In genomic region chr4:139597286-139598284, GRCm38 (mm10) we compare ENCODE assay signal across 8 mouse cellular contexts. TPM values are rescaled to one million over a fixed set of nuclear protein-coding genes. Genes with fewer than 3 reads are reported as not detected.
A peak's percentile ranks its signal among the peaks of the same experiment; 100 is the strongest.
DNase-seq lines count a peak whose midpoint lies in the region; ATAC-seq and TF ChIP-seq lines count a peak whose summit lies in the region.

No protein-coding gene starts in this region.

- H3K4me3 ChIP-seq in forebrain, embryonic 10.5 days = no peak overlapping the region; the same call in 1 of the 2 replicates
- no peak overlapping the region for H3K4me3 ChIP-seq in forebrain, embryonic 11.5 days (ENCODE audit: low read depth, low read length)
- no peak overlapping the region for H3K4me3 ChIP-seq in spleen, adult 2 months (ENCODE audit: extremely low read depth, insufficient read depth, insufficient read length)
- no peak overlapping the region for H3K4me3 ChIP-seq in liver, embryonic 12.5 days

- TF ChIP-seq POLR2A in spleen, adult 2 months (IDR thresholded peaks at IDR 0.05; ENCODE audit: low read depth, low read length) = no peak

- H3K9me3 ChIP-seq in forebrain, embryonic 10.5 days = no peaks in the 10 kb centered on the region
- H3K9me3 ChIP-seq in forebrain, embryonic 11.5 days (ENCODE audit: control insufficient read depth, low read length) = no peaks in the 10 kb centered on the region
- H3K9me3 ChIP-seq in liver, embryonic 12.5 days (replicated peaks) = no peaks in the 10 kb centered on the region

- no peak for DNase-seq in forebrain, embryonic 10.5 days (ENCODE audit: extremely low spot score, low spot score)
- DNase-seq in forebrain, embryonic 11.5 days (ENCODE audit: low spot score) = no peak
- DNase-seq in spleen, adult 2 months (ENCODE audit: low read depth in 1 of 2, low spot score in 2 of 2) = no peak
- no peak for DNase-seq in spleen, postnatal 4 days (ENCODE audit: low spot score in 2 of 2)
- peak; percentile 38 to 57 for DNase-seq in thymus, postnatal 36 days
- DNase-seq in layer of hippocampus, adult 9-10 months (ENCODE audit: low spot score) = no peak
- no peak for DNase-seq in MN1 (ENCODE audit: low spot score)

- WGBS in forebrain, embryonic 10.5 days = 55% methylated on average over 20 of the region's 20 CpGs
- WGBS in forebrain, embryonic 11.5 days = 65% methylated on average over 20 of the region's 20 CpGs
- 29% methylated on average over 20 of the region's 20 CpGs for WGBS in spleen, adult 2 months
- 38% methylated on average over 19 of the region's 20 CpGs for WGBS in liver, embryonic 12.5 days (ENCODE audit: insufficient replicate concordance)

- ATAC-seq in forebrain, embryonic 11.5 days (replicated peaks; ENCODE audit: low FRiP score) = no peak
- no peak; the same call in 1 of the 2 replicates for ATAC-seq in liver, embryonic 12.5 days

- peaks cover 84% of the 10 kb centered on the region for H3K4me1 ChIP-seq in forebrain, embryonic 10.5 days
- peaks cover 27% of the 10 kb centered on the region for H3K4me1 ChIP-seq in forebrain, embryonic 11.5 days (replicated peaks; ENCODE audit: control insufficient read depth, insufficient read depth, low read length)
- H3K4me1 ChIP-seq in spleen, adult 2 months (ENCODE audit: control insufficient read depth, insufficient read depth, insufficient read length) = peaks cover 22% of the 10 kb centered on the region
- peaks cover 81% of the 10 kb centered on the region for H3K4me1 ChIP-seq in liver, embryonic 12.5 days

- no peak for TF ChIP-seq CTCF in spleen, adult 2 months (IDR thresholded peaks at IDR 0.05; ENCODE audit: extremely low read depth, insufficient read depth, insufficient read length, insufficient replicate concordance)

- H3K4me2 ChIP-seq in forebrain, embryonic 11.5 days (ENCODE audit: low read depth, low read length, severe bottlenecking) = no peak overlapping the region
- H3K4me2 ChIP-seq in liver, embryonic 12.5 days = peak overlapping the region; percentile 15; the same call in 1 of the 2 replicates

- peak overlapping the region; percentile 86 for H3K27ac ChIP-seq in forebrain, embryonic 10.5 days
- no peak overlapping the region for H3K27ac ChIP-seq in forebrain, embryonic 11.5 days (ENCODE audit: low read depth, low read length)
- peak overlapping the region; percentile 73 for H3K27ac ChIP-seq in spleen, adult 2 months (ENCODE audit: insufficient read depth, low read length)
- H3K27ac ChIP-seq in liver, embryonic 12.5 days = peak overlapping the region; percentile 73

- H3K27me3 ChIP-seq in forebrain, embryonic 10.5 days (ENCODE audit: poor library complexity, severe bottlenecking) = peaks cover 10% of the 10 kb centered on the region
- no peaks in the 10 kb centered on the region for H3K27me3 ChIP-seq in forebrain, embryonic 11.5 days (ENCODE audit: control insufficient read depth, insufficient read depth, low read length)
- H3K27me3 ChIP-seq in spleen, adult 2 months (ENCODE audit: control insufficient read depth, insufficient read depth, low read length) = no peaks in the 10 kb centered on the region
- peaks cover 42% of the 10 kb centered on the region for H3K27me3 ChIP-seq in liver, embryonic 12.5 days (replicated peaks)

- no peaks in the 10 kb centered on the region for H3K36me3 ChIP-seq in forebrain, embryonic 10.5 days (replicated peaks)
- H3K36me3 ChIP-seq in forebrain, embryonic 11.5 days (ENCODE audit: control insufficient read depth, insufficient read depth, low read length) = no peaks in the 10 kb centered on the region
- no peaks in the 10 kb centered on the region for H3K36me3 ChIP-seq in spleen, adult 2 months (ENCODE audit: control insufficient read depth, insufficient read depth, low read length)
- H3K36me3 ChIP-seq in liver, embryonic 12.5 days = no peaks in the 10 kb centered on the region

- H3K9ac ChIP-seq in forebrain, embryonic 11.5 days (ENCODE audit: low read length) = no peak overlapping the region
- H3K9ac ChIP-seq in liver, embryonic 12.5 days = no peak overlapping the region

RNA-seq across cellular contexts. Expression of gene Gm21969, which starts 5.4 kb away (rescaled TPM):
- not detected in 2 replicates for polyA plus RNA-seq in forebrain, embryonic 10.5 days (2016; fragmentation: Nextera tagmentation; extraction: Ambion mirVana)
- polyA plus RNA-seq in forebrain, embryonic 11.5 days (2014; fragmentation: Nextera tagmentation; extraction: Ambion mirVana) = not detected in 2 replicates
- 0.01 TPM in 1 of 2 replicates, not detected in the other for polyA plus RNA-seq in spleen, adult 2 months (2012; rRNA removed)
- polyA plus RNA-seq in liver, embryonic 12.5 days (2016; fragmentation: Nextera tagmentation; extraction: Ambion mirVana) = not detected in 2 replicates

RNA-seq across cellular contexts. Expression of gene Aldh4a1, which starts 25.1 kb away (rescaled TPM):
- polyA plus RNA-seq in forebrain, embryonic 10.5 days (2016; fragmentation: Nextera tagmentation; extraction: Ambion mirVana) = 22.7 and 22.8 TPM in 2 replicates
- polyA plus RNA-seq in forebrain, embryonic 11.5 days (2014; fragmentation: Nextera tagmentation; extraction: Ambion mirVana) = 14.5 and 16.2 TPM in 2 replicates
- 18.9 and 21.5 TPM in 2 replicates for polyA plus RNA-seq in spleen, adult 2 months (2012; rRNA removed)
- polyA plus RNA-seq in liver, embryonic 12.5 days (2016; fragmentation: Nextera tagmentation; extraction: Ambion mirVana) = 49.4 and 52.0 TPM in 2 replicates

RNA-seq across cellular contexts. Expression of gene Tas1r2, which starts 55.8 kb away (rescaled TPM):
- not detected in 2 replicates for polyA plus RNA-seq in forebrain, embryonic 10.5 days (2016; fragmentation: Nextera tagmentation; extraction: Ambion mirVana)
- polyA plus RNA-seq in forebrain, embryonic 11.5 days (2014; fragmentation: Nextera tagmentation; extraction: Ambion mirVana) = not detected in 2 replicates
- polyA plus RNA-seq in spleen, adult 2 months (2012; rRNA removed) = not detected in 2 replicates
- not detected in 2 replicates for polyA plus RNA-seq in liver, embryonic 12.5 days (2016; fragmentation: Nextera tagmentation; extraction: Ambion mirVana)

Comparison
In these comparisons a context has a peak if more than half of its experiments do, and no peak if none do; other contexts are left out.
1. DNase-seq: peak in thymus, postnatal 36 days (2 of 2); none in forebrain, embryonic 10.5 days (single experiment), forebrain, embryonic 11.5 days (single experiment), spleen, adult 2 months (0 of 2), spleen, postnatal 4 days (0 of 2), layer of hippocampus, adult 9-10 months (single experiment) and MN1 (single experiment).